Mouse (Mus musculus) MEL (cell line): ENCODE results near the gene Podxl2.

ENCODE experiments used
- CTCF ChIP-seq, 3 experiments: IDR thresholded peaks in 2 of 3; conservative IDR thresholded peaks in 1 of 3; 2 replicates each; pipeline ENCODE4 v1.5.1; 2011 to 2012; ENCODE audit warnings: low read length in 3 of 3, low read depth in 2 of 3, mild to moderate bottlenecking in 2 of 3, improper control_type of control experiment in 1 of 3, inconsistent platforms in 1 of 3, mixed read lengths in 1 of 3, moderate library complexity in 1 of 3; ENCODE audit not compliant: control insufficient read depth in 1 of 3, insufficient read depth in 1 of 3, poor library complexity in 1 of 3, severe bottlenecking in 1 of 3
- ETS1 ChIP-seq: IDR thresholded peaks from 2 replicates; pipeline ENCODE4 v1.6.1; 2012; ENCODE audit warnings: low read depth, mild to moderate bottlenecking, inconsistent platforms, low read length, improper control_type of control experiment, moderate library complexity
- GABPA ChIP-seq: IDR thresholded peaks from 2 replicates; pipeline ENCODE4 v1.6.1; 2012; ENCODE audit warnings: low read depth, mild to moderate bottlenecking, inconsistent platforms, low read length, improper control_type of control experiment, moderate library complexity
- HCFC1 ChIP-seq: IDR thresholded peaks from 2 replicates; pipeline ENCODE4 v1.6.1; 2012; ENCODE audit warnings: low read depth, mild to moderate bottlenecking, inconsistent platforms, low read length, improper control_type of control experiment, moderate library complexity
- JUND ChIP-seq: IDR thresholded peaks from 2 replicates; pipeline ENCODE4 v1.6.1; 2011; ENCODE audit warnings: low read depth, mild to moderate bottlenecking, improper control_type of control experiment, low read length
- POLR2AphosphoS2 ChIP-seq: IDR thresholded peaks from 2 replicates; pipeline ENCODE4 v1.6.1; 2011; ENCODE audit warnings: low read length, improper control_type of control experiment
- RCOR1 ChIP-seq: IDR thresholded peaks from 2 replicates; pipeline ENCODE4 v1.6.1; 2012; ENCODE audit warnings: low read depth, mild to moderate bottlenecking, inconsistent platforms, low read length, improper control_type of control experiment
- TAL1 ChIP-seq: IDR thresholded peaks from 2 replicates; pipeline ENCODE4 v1.6.1; 2012; ENCODE audit warnings: mild to moderate bottlenecking, inconsistent platforms, low read length, moderate library complexity, mixed read lengths
- TBP ChIP-seq: IDR thresholded peaks from 2 replicates; pipeline ENCODE4 v1.8.0; 2011; ENCODE audit warnings: low read depth, low read length, improper control_type of control experiment
- USF1 ChIP-seq: IDR thresholded peaks from 2 replicates; pipeline ENCODE4 v1.6.1; 2014; ENCODE audit warnings: low read depth, mild to moderate bottlenecking, inconsistent platforms, low read length, improper control_type of control experiment, moderate library complexity
- ZC3H11A ChIP-seq: IDR thresholded peaks from 2 replicates; pipeline ENCODE4 v1.6.1; 2012; ENCODE audit warnings: low read depth, mild to moderate bottlenecking, inconsistent platforms, low read length, improper control_type of control experiment

DNA sequence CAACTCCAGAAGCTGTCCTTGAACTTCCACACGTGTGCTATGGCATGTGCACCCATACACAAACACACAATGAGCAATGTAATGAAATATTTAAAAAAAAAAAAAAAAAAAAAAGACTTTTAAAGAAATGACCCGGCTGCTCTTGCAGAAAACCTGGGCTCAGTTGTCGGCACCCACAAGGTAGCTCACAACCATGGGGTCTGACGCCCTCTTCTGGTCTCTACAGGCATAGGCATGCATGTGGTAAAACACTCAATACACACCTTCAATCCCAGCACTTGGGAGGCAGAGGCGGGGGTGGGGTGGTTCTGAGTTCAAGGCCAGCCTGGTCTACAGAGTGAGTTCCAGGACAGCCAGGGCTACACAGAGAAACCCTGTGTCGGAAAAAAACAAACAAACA is 21.1 kb upstream of the Podxl2 start:
- no peak for TF ChIP-seq ETS1
- TF ChIP-seq POLR2AphosphoS2, result no peak
- TF ChIP-seq TBP, result no peak
- TF ChIP-seq CTCF (IDR thresholded peaks at IDR 0.05 in 2 of 3, conservative IDR thresholded peaks at IDR 0.05 in 1 of 3; ENCODE audit: control insufficient read depth in 1 of 3, insufficient read depth in 1 of 3, low read depth in 2 of 3, low read length in 3 of 3, poor library complexity in 1 of 3, severe bottlenecking in 1 of 3), result peak; percentile 42 to 46 (median 44)
- TF ChIP-seq USF1, result no peak
- TF ChIP-seq HCFC1, result no peak
- no peak for TF ChIP-seq RCOR1
- TF ChIP-seq TAL1, result no peak
- no peak for TF ChIP-seq GABPA
- TF ChIP-seq JUND, result no peak
- no peak for TF ChIP-seq ZC3H11A
